Mouse (Mus musculus): ENCODE results near the gene Lamtor2. TPM values are rescaled to one million over a fixed set of nuclear protein-coding genes. Genes with fewer than 3 reads are reported as not detected.

Lamtor2 gene
- total RNA-seq, 2 experiments from 2014 or later = 74.3 to 122 TPM

GRCm38 (mm10) chr3:88569093-88569492, 16.2 kb upstream of the Lamtor2 start:
- ATAC-seq (replicated peaks; ENCODE audit: poor library complexity, severe bottlenecking) = peak; percentile 73

- ATAC-seq (replicated peaks; ENCODE audit: poor library complexity, severe bottlenecking) = no peak
These were observed 15.7 kb upstream of the Lamtor2 start for GRCm38 (mm10) chr3:88568615-88569014.

GRCm38 (mm10) chr3:88567892-88568291, 15.0 kb upstream of the Lamtor2 start:
- no peak for ATAC-seq (replicated peaks; ENCODE audit: poor library complexity, severe bottlenecking)

- ATAC-seq (replicated peaks; ENCODE audit: poor library complexity, severe bottlenecking) = no peak
These were observed 13.7 kb upstream of the Lamtor2 start for GRCm38 (mm10) chr3:88566536-88567061.

- no peak for ATAC-seq (replicated peaks; ENCODE audit: poor library complexity, severe bottlenecking)
These were observed 13.2 kb upstream of the Lamtor2 start for GRCm38 (mm10) chr3:88566116-88566515.

- no peak for ATAC-seq (replicated peaks; ENCODE audit: poor library complexity, severe bottlenecking)
These were observed 11.1 kb upstream of the Lamtor2 start for GRCm38 (mm10) chr3:88563966-88564365.

GRCm38 (mm10) chr3:88563442-88563841, 10.6 kb upstream of the Lamtor2 start:
- ATAC-seq (replicated peaks; ENCODE audit: poor library complexity, severe bottlenecking) = no peak

- no peak for ATAC-seq (replicated peaks; ENCODE audit: poor library complexity, severe bottlenecking)
These were observed 9.1 kb upstream of the Lamtor2 start for GRCm38 (mm10) chr3:88561989-88562388.

GRCm38 (mm10) chr3:88559596-88559995, 6.7 kb upstream of the Lamtor2 start:
- no peak for ATAC-seq (replicated peaks; ENCODE audit: poor library complexity, severe bottlenecking)

- no peak for ATAC-seq (replicated peaks; ENCODE audit: poor library complexity, severe bottlenecking)
These were observed 3.7 kb upstream of the Lamtor2 start for GRCm38 (mm10) chr3:88556616-88557015.

- ATAC-seq (replicated peaks; ENCODE audit: poor library complexity, severe bottlenecking) = no peak
These were observed 2.9 kb upstream of the Lamtor2 start for GRCm38 (mm10) chr3:88555731-88556130.

GRCm38 (mm10) chr3:88555069-88555605, 2.3 kb upstream of the Lamtor2 start:
- no peak for ATAC-seq (replicated peaks; ENCODE audit: poor library complexity, severe bottlenecking)

- peak; percentile 8; the same call in 1 of the 2 replicates for ATAC-seq (replicated peaks; ENCODE audit: poor library complexity, severe bottlenecking)
These were observed 1.2 kb upstream of the Lamtor2 start for GRCm38 (mm10) chr3:88553880-88554586.

- ATAC-seq (replicated peaks; ENCODE audit: poor library complexity, severe bottlenecking) = peak; percentile 66
These were observed 628 bp upstream of the Lamtor2 start, which contains the start of gene Ubqln4 for GRCm38 (mm10) chr3:88553525-88553879. Ubqln4 (plus strand) TSS chr3:88553758.

- no peak for ATAC-seq (replicated peaks; ENCODE audit: poor library complexity, severe bottlenecking)
These were observed 710 bp downstream of the Lamtor2 start for GRCm38 (mm10) chr3:88552082-88552645.

- ATAC-seq (replicated peaks; ENCODE audit: poor library complexity, severe bottlenecking) = no peak
These were observed 1.3 kb downstream of the Lamtor2 start for GRCm38 (mm10) chr3:88551586-88551985.

- ATAC-seq (replicated peaks; ENCODE audit: poor library complexity, severe bottlenecking) = no peak
These were observed 4.5 kb downstream of the Lamtor2 start, which contains the start of gene Rab25 for GRCm38 (mm10) chr3:88548180-88548917. Rab25 (minus strand) TSS chr3:88548300.

- ATAC-seq (replicated peaks; ENCODE audit: poor library complexity, severe bottlenecking) = no peak
These were observed 6.0 kb downstream of the Lamtor2 start for GRCm38 (mm10) chr3:88546674-88547418.

GRCm38 (mm10) chr3:88544955-88545591, 7.8 kb downstream of the Lamtor2 start:
- peak; percentile 68 for ATAC-seq (replicated peaks; ENCODE audit: poor library complexity, severe bottlenecking)

- ATAC-seq (replicated peaks; ENCODE audit: poor library complexity, severe bottlenecking) = 0 out of 2 replicates have a peak, but pooled peaks have one; percentile 24
These were observed 8.4 kb downstream of the Lamtor2 start for GRCm38 (mm10) chr3:88544514-88544913.

All from granulocyte monocyte progenitor cell, adult 5-6 weeks (primary cell).